Mouse (Mus musculus) megakaryocyte, embryonic 14.5 days (primary cell): ENCODE results near the gene Por.

Experiments
- FLI1 ChIP-seq: IDR thresholded peaks from 2 replicates; pipeline ENCODE4 v1.6.1; 2012; ENCODE audit warnings: low read length, inconsistent platforms, mixed read lengths
- GATA1 ChIP-seq: IDR thresholded peaks from 3 replicates; pipeline ENCODE4 v1.6.1; 2012; ENCODE audit warnings: mixed read lengths, low read length, inconsistent platforms, borderline replicate concordance

GRCm38 (mm10) chr5:135657128-135657527 is 12.7 kb upstream of the Por start:
- TF ChIP-seq GATA1 (no peak), FLI1 (no peak)
